Mouse (Mus musculus): ENCODE measurements around the gene Ifitm3. TPM values are rescaled to one million over a fixed set of nuclear protein-coding genes. Genes with fewer than 3 reads are reported as not detected.
"Not testable (repeated sequence)": the region's sequence is repeated elsewhere in the genome, so short reads cannot be mapped to it uniquely, and the experiment has no call there.

Gene Ifitm3
- total and polyA plus RNA-seq, 2 experiments from 2014 or later = 22.5 to 67.8 TPM

DNA sequence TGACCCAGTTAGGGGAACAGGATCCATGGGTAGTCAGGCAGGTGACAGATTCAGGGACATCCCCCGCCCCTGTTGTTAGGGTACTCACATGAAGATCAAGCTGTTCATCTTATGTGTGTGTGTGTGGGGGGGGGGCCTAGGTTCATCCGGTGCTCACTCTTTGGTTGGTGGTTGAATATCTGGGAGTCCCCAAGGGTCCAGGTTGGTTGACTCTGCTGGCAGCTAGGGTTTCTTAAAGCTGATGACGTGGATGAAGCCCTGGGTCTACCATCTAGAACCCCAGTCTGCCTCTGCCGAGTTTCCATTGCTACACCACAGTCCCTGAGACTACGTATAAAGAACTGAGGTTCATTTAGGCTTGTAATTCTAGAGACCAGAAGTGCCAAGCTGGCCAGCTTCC is 8.5 kb upstream of the Ifitm3 start:
- H3K36me3 ChIP-seq (ENCODE audit: insufficient read depth, low read length) = no peaks in the 10 kb centered on the region
- no peak overlapping the region for H3K4me3 ChIP-seq (ENCODE audit: low read depth, low read length)
- H3K9ac ChIP-seq (replicated peaks; ENCODE audit: low read length, poor library complexity, severe bottlenecking) = no peak overlapping the region
- no peak overlapping the region for H3K4me2 ChIP-seq (ENCODE audit: low read depth, low read length, poor library complexity, severe bottlenecking)
- TF ChIP-seq CTCF (IDR thresholded peaks at IDR 0.05) = no peak
- no peaks in the 10 kb centered on the region for H3K27me3 ChIP-seq (ENCODE audit: insufficient read depth, low read length)
- WGBS = 97% methylated on average over 5 of the region's 5 CpGs
- ATAC-seq (ENCODE audit: low FRiP score) (no peak), DNase-seq (ENCODE audit: low spot score) (no peak)
- no peaks in the 10 kb centered on the region for H3K9me3 ChIP-seq (ENCODE audit: low read length)
- H3K27ac ChIP-seq (ENCODE audit: low read depth, low read length) = no peak overlapping the region
- H3K4me1 ChIP-seq (ENCODE audit: insufficient read depth, low read length) = no peaks in the 10 kb centered on the region

GRCm38 (mm10) chr7:141017824-141018223 is 7.3 kb upstream of the Ifitm3 start, which contains the start of gene Ifitm6:
TSS of gene Ifitm6 (minus strand) at chr7:141017924.
- not testable (repeated sequence) for H3K9me3 ChIP-seq (ENCODE audit: low read length); H3K4me1 ChIP-seq (ENCODE audit: insufficient read depth, low read length); H3K4me3 ChIP-seq (ENCODE audit: low read depth, low read length); H3K27ac ChIP-seq (ENCODE audit: low read depth, low read length); DNase-seq (ENCODE audit: low spot score); H3K36me3 ChIP-seq (ENCODE audit: insufficient read depth, low read length); H3K27me3 ChIP-seq (ENCODE audit: insufficient read depth, low read length); H3K4me2 ChIP-seq (ENCODE audit: low read depth, low read length, poor library complexity, severe bottlenecking); ATAC-seq (ENCODE audit: low FRiP score); H3K9ac ChIP-seq (replicated peaks; ENCODE audit: low read length, poor library complexity, severe bottlenecking)
- WGBS = 95% methylated on average over 1 of the region's 1 CpGs

DNA sequence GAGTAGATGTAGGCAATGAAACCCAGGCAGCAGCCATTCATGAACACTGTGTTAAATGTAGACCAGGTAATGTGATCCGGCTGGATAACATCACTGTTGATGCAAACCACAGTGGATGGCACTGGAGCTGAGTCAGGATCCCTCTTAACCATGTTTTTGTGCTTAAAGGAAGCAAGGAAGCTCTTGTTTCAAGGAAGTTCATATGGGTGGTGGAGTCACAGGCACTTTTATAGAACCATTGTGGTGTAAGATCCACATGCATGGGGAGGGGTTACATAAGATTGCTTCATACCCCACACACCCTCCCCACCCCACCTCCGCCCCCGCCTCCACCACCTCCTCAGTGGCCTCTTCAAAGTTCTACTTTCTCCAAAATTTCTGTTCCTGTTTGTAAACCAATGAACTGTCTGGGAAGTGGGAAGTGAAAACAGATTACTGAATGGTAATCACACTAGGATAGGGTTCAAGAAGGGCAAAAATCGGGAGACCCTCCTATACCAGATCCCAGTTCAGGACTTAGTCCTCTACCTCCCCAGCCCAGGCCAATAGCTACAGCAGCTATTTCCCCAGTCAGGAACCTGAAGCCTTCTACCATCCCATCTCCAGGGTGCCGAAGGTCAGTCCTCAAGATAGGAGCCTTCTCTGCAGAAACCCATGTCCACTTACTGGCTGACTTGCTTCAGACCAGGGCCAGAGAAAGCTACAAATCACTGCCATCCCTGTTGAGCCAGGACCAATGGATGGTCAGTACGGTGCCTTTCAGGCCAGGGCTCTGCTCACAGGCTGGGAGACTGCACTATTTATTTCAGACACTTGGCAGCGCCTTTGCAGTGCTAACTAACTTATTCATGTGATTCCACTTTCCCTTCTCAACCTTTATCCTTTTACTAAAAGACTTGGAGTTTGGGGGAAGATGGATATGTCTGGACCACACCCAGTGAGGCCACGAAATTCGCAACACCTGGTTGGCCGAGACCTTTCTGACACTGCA is 6.4 kb upstream of the Ifitm3 start:
- Histone ChIP-seq H3K4me3 (ENCODE audit: low read depth, low read length) (no peak overlapping the region), H3K4me2 (ENCODE audit: low read depth, low read length, poor library complexity, severe bottlenecking) (no peak overlapping the region), H3K27me3 (ENCODE audit: insufficient read depth, low read length) (no peaks in the 10 kb centered on the region), H3K36me3 (ENCODE audit: insufficient read depth, low read length) (no peaks in the 10 kb centered on the region), H3K27ac (ENCODE audit: low read depth, low read length) (no peak overlapping the region), H3K4me1 (ENCODE audit: insufficient read depth, low read length) (no peaks in the 10 kb centered on the region), H3K9me3 (ENCODE audit: low read length) (no peaks in the 10 kb centered on the region), H3K9ac (replicated peaks; ENCODE audit: low read length, poor library complexity, severe bottlenecking) (no peak overlapping the region)
- 91% methylated on average over 10 of the region's 10 CpGs for WGBS
- no peak for DNase-seq (ENCODE audit: low spot score)
- no peak for ATAC-seq (ENCODE audit: low FRiP score)
- TF ChIP-seq CTCF (IDR thresholded peaks at IDR 0.05) = 0 out of 2 replicates have a peak, but pooled peaks have one; percentile 6

GRCm38 (mm10) chr7:141011238-141011770 is 734 bp upstream of the Ifitm3 start:
- 93% methylated on average over 7 of the region's 7 CpGs for WGBS
- no peaks in the 10 kb centered on the region for H3K36me3 ChIP-seq (ENCODE audit: insufficient read depth, low read length)
- DNase-seq (ENCODE audit: low spot score) (no peak), ATAC-seq (ENCODE audit: low FRiP score) (no peak)
- no peaks in the 10 kb centered on the region for H3K9me3 ChIP-seq (ENCODE audit: low read length)
- no peak overlapping the region for H3K4me2 ChIP-seq (ENCODE audit: low read depth, low read length, poor library complexity, severe bottlenecking)
- H3K27me3 ChIP-seq (ENCODE audit: insufficient read depth, low read length) = 0 out of 2 replicates have a peak, but pooled peaks cover 3% of the 10 kb centered on the region
- H3K4me1 ChIP-seq (ENCODE audit: insufficient read depth, low read length) = no peaks in the 10 kb centered on the region
- no peak overlapping the region for H3K9ac ChIP-seq (replicated peaks; ENCODE audit: low read length, poor library complexity, severe bottlenecking)
- no peak for TF ChIP-seq CTCF (IDR thresholded peaks at IDR 0.05)
- H3K4me3 ChIP-seq (ENCODE audit: low read depth, low read length) = no peak overlapping the region
- H3K27ac ChIP-seq (ENCODE audit: low read depth, low read length) = no peak overlapping the region

- no peaks in the 10 kb centered on the region for H3K36me3 ChIP-seq (ENCODE audit: insufficient read depth, low read length)
- H3K4me2 ChIP-seq (ENCODE audit: low read depth, low read length, poor library complexity, severe bottlenecking) = no peak overlapping the region
- WGBS = 87% methylated on average over 9 of the region's 9 CpGs
- no peak for TF ChIP-seq CTCF (IDR thresholded peaks at IDR 0.05)
- no peaks in the 10 kb centered on the region for H3K4me1 ChIP-seq (ENCODE audit: insufficient read depth, low read length)
- H3K9ac ChIP-seq (replicated peaks; ENCODE audit: low read length, poor library complexity, severe bottlenecking) = no peak overlapping the region
- no peaks in the 10 kb centered on the region for H3K9me3 ChIP-seq (ENCODE audit: low read length)
- H3K4me3 ChIP-seq (ENCODE audit: low read depth, low read length) = no peak overlapping the region
- ATAC-seq (ENCODE audit: low FRiP score) (no peak), DNase-seq (ENCODE audit: low spot score) (no peak)
- 0 out of 2 replicates have a peak, but pooled peaks cover 3% of the 10 kb centered on the region for H3K27me3 ChIP-seq (ENCODE audit: insufficient read depth, low read length)
- H3K27ac ChIP-seq (ENCODE audit: low read depth, low read length) = no peak overlapping the region
These were observed 905 bp downstream of the Ifitm3 start for GRCm38 (mm10) chr7:141009665-141010064.

Measured in midbrain, postnatal 0 days (tissue).